Mouse (Mus musculus) retina, postnatal 1 day (tissue): ENCODE data around the gene Gm17027.
"Not testable (repeated sequence)": the region's sequence is repeated elsewhere in the genome, so short reads cannot be mapped to it uniquely, and the experiment has no call there.

Experiments
- DNase-seq: peaks from one replicate; pipeline ENCODE4 v3.0.0-alpha.2; 2012

The Gm17027 gene

DNA sequence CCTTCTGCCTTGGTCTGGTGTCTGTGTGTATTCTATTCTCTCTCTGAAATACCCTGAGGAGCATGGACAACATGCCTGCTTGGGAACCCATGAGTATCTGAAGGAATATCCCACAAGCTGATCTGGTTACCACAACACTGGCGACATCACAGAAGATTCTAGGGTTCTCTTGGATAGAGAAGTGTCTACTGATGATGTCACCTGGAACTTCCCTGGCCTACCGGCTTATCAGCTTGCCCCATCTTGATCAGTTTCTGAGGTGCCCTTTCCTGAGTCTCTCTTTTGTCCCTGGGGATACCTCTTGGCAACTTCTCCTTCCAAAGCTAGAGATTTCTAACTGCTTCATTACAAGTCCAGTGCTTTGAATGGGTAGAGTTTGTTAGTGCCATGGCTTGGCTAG is at the start of gene Gm17027:
TSS of gene Gm17027 (minus strand) at position 101 of the 400 bp plus-strand sequence.
- not testable (repeated sequence) for DNase-seq

DNA sequence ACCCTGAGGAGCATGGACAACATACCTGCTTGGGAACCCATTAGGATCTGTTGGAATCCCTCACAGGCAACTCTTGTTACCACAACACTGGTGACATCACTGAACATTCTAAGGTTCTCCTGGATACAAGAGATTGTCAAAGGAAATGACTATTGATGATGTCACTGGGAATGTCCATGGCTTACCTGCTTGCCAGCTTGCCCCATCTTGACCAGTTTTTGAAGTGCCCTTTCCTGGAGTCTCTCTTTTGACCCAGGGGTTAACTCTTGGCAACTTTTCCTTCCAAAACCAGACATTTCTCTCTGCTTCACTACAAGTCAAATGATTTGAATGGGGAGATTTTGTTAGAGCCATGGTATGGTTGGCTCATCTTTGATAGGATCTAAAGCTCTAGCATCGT is 28.3 kb upstream of the Gm17027 start, which contains the start of gene Gm3573:
TSS of gene Gm3573 (minus strand) at position 101 of the 400 bp plus-strand sequence.
- not testable (repeated sequence) for DNase-seq

DNA sequence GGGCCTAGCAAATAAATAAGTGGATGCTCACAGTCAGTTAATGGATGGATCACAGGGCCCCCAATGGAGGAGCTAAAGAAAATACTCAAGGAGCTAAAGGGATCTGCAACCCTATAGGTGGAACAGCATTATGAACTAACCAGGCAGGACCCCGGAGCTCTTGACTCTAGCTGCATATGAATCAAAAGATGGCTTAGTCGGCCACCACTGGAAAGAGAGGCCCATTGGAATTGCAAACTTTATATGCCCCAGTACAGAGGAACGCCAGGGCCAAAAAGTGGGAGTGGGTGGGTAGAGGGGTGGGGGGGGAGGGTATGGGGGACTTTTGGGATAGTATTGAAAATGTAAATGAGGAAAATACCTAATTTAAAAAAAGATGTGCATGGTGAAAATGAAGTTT is 21.5 kb upstream of the Gm17027 start:
- DNase-seq, result not testable (repeated sequence)

DNA sequence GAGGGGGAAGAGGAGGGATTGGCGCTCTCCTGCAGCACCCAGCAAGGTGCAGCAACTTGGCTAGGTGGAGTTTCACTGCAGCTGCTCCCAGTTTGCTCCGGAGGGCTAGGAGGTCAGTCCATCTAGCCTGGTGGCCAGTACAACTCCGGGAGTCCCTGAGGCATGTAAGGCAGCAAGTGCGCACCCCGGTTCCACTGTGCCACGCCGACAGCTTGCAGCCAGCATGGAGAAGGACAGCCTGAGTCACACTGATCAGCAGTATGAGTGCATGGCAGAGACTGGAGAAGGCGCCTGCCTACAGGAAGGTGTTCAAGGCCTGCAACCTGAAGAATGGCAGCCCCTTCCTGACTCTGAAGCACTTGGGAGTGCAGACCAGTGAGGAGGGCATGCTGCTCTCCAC is 27.9 kb downstream of the Gm17027 start:
- not testable (repeated sequence) for DNase-seq

DNA sequence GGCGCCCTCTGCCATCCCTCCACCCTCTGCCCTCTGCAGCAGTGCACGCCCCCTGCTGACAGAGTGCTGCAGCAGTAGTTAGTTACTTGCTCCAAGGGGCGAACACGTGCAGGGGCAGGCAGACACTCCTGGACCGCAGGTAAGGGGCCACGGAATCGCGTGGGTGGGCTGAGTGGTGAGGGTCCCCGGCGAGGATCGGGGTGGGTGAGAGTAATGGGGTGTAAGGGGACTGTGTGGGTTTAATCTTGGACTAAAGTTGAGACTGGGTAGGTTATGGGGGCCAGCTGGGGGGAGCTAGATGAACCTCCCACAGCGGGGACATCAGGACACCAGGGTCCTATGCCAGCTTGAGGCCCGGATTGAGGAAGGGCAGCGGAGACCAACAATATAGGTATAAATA is 28.6 kb downstream of the Gm17027 start:
- DNase-seq, result not testable (repeated sequence)

DNA sequence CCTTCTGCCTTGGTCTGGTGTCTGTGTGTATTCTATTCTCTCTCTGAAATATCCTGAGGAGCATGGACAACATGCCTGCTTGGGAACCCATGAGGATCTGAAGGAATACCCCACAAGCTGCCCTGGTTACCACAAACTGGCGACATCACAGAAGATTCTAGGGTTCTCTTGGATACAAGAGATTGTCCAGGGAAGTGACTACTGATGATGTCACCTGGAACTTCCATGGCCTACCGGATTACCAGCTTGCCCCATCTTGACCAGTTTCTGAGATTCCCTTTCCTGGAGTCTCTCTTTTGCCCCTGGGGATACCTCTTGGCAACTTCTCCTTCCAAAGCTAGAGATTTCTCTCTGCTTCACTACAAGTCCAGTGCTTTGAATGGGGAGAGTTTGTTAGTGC is 45.2 kb downstream of the Gm17027 start, which contains the start of gene Gm7951:
TSS of gene Gm7951 (minus strand) at position 101 of the 400 bp plus-strand sequence.
- DNase-seq, result not testable (repeated sequence)
